Mouse (Mus musculus): Measurements from ENCODE around the gene Gm3248.
"Not testable (repeated sequence)": the region's sequence is repeated elsewhere in the genome, so short reads cannot be mapped to it uniquely, and the experiment has no call there.

Gene Gm3248

DNA sequence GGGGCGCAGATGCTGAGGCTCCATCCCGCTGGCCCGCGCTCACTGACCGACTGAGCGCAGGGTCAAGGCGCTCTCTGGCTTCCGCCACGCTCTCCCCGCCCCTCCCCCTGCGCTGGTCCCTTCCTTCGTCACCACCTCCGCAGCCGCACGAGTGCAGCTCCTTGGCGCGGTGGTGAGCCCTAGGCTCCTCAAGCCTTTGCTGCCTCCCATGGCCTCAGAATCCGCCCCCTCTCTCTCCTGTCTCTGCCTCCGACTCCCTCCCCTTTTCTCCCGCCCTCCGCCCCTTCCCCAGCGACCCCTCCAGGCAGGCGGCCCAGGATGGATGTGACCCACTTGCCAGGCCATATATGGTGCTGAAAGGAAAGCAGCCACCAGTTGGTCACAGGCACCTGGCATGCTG lies at the start of gene Gm3248:
Gene Gm3248, minus strand, starts transcription at position 111 of the 400 bp plus-strand sequence.
- DNase-seq (ENCODE audit: extremely low read depth, low read depth), result not testable (repeated sequence)

DNA sequence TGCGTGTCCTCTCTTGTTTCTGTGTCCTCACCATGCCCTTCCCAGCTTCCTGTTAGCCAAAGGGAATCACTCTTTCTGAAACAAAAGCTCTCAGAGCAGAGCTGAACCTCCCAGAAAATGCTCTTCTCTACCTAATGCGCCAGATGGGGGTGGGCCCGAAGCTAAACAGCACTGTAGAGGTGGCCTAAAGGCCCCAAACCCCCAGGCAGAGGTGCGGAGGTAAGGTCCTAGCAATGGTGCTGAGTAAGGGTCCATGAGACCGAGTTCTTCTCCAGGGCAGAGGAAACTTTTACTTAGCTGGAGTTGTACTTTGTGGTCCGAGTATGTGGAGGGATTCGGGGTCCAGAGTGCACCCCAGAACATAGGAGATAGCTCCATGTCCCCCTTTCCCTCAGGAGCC lies 25.6 kb upstream of the Gm3248 start:
- not testable (repeated sequence) for DNase-seq (ENCODE audit: extremely low read depth, low read depth)

DNA sequence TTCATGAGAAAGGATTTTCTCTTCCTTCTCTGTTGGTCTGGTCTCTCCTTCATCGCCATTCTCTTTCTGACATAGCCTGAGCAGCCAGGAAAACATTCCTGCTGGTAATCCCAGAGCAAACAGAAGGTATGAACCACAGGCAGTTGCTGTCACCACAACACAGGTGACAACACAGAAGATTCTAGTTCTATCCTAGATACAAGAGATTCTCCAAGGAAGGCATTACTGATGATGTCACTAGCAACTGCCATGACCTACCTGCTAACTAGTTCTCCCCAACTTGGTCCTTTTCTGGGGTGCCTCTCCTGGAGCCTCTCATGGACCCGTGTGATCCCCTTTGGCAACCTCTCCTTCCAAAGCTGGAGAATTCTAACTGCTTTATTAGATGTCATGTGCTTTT lies 17.5 kb upstream of the Gm3248 start, which contains the start of gene Gm3453:
Gene Gm3453, minus strand, starts transcription at position 101 of the 400 bp plus-strand sequence.
- DNase-seq (ENCODE audit: extremely low read depth, low read depth), result not testable (repeated sequence)

DNA sequence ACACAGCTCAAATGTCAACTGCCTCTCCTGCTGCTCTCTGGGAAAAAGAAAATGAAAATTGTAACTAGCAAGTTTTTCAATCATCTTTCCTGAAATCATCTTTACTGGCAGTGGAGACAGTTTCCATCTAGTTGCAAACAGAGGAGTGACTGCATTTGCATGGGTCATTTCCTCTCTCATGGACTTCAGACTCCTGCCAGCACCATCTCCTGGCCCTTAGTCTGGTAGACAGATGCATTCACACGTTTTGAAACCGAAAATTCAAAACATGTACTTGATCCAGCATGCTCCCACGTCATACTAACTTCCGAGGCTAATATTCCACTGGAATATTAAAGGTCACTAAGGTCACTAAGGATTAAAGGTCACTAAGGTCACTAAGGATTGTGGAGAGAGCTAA lies 896 bp upstream of the Gm3248 start:
- not testable (repeated sequence) for DNase-seq (ENCODE audit: extremely low read depth, low read depth)

DNA sequence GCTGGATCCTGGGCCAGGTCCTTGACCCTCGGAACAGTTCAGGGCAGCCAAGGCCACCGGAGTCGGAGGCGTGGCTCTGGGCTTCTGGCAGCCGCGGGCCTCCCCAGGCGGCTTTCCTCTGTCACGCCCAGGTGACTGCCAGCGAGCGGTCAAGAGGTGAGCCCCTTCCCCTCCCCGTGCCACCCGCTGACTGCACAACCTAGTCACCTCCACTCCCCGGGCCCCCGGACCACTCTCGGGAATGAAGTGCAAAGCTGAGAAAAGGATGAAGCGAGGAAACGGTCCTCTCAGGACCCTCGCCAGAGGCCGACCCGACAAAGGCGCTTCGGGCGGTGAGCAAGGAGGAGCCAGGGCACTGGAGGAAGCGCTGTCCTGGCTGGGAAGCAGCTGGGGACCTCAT lies 443 bp downstream of the Gm3248 start:
- not testable (repeated sequence) for DNase-seq (ENCODE audit: extremely low read depth, low read depth)

DNA sequence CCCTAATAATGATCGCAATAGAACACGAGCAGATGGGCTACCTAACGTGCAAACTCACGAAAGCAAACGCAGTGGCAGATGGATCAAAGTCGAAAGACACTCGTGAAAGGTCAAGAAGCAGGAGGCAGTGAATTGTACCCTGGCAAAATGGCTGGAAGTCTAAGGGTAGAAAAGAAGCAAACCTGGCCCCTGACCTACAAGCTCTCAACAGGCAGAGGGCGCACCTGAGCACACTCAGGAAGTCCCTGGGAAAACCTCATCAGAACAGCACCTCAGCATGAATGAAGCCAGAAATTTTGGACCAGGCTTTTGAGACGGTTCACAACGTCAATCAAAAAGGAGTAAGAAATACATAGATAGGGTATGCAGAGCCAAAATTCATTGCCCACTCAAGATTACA lies 1.1 kb downstream of the Gm3248 start:
- DNase-seq (ENCODE audit: extremely low read depth, low read depth), result not testable (repeated sequence)

DNA sequence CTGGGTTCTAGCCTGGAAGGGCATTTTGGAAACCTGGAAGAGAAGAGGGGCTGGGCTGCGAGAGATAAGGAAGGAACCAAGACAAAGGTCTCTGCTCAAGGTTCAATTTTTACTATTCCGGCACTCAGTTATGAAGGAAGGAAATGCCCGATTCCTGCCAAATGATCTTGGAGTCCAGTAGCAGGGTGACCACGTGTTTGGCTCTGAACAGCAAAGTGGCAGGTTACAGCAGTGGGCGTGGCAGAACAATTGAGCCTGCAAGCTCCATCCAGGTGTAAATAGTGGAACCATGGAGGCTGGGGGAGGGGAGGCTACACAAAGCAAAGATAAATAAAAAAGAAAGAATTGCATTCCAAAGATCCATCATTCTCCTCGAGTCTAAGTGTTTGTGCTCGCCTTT lies 38.3 kb downstream of the Gm3248 start:
- DNase-seq (ENCODE audit: extremely low read depth, low read depth), result not testable (repeated sequence)

DNA sequence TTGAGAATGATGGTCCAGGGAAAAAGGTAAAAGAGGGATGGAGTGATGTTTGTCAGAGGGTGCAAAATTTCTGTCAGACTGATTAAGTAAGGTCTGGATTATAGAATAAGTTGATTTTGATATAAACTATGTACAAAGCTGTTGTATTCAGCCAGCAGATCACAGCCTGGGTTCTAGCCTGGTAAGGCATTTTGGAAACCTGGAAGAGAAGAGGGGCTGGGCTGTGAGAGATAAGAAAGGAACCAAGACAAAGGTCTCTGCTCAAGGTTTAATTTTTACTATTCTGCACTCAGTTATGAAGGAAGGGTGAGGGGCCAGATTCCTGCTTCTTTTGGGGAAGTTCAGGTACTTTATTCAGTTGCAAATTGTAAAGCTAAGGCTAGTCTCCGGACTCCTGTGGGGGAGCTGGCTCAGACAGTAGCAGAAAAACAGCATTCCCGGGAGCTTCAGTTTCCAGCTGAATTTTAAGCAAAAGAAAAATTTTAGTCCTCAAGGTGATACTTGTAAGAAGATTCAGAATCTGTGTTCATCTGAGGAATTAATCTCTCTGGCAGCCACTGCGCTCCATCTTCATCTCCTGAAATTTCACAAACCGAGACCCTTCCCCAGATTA lies 43.1 kb downstream of the Gm3248 start:
- DNase-seq (ENCODE audit: extremely low read depth, low read depth), result not testable (repeated sequence)

DNA sequence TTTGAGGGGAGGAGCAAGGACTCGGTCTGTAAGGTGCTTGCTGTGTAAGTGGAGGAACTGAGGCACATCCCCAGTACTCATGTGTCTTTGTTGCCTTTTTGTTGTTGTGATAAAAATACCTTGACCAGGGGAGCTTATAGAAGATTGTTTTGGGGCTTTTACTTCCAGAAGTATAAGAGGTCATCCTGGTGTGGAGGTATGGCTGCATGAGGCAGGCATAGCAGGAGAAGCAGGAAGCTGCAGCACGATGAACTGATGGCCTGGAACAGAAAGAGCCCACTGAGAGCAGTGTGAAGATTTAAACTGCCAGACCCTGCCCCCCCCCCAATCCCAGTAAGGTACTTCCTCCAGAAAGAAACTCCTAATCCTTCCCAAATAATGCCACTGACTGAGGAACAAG lies 47.8 kb downstream of the Gm3248 start:
- not testable (repeated sequence) for DNase-seq (ENCODE audit: extremely low read depth, low read depth)

Measured in MEL-GATA-1-ER (cell line).